In genomic region chr6:51379560-51380274, GRCm38 (mm10) we compare ENCODE assay signal across 8 mouse cellular contexts. TPM values are rescaled to one million over a fixed set of nuclear protein-coding genes. Genes with fewer than 3 reads are reported as not detected.
DNase-seq lines count a peak whose midpoint lies in the region; ATAC-seq lines count a peak whose summit lies in the region.

No protein-coding gene starts in this region.

- no peaks in the 10 kb centered on the region for H3K4me1 ChIP-seq in forebrain, embryonic 14.5 days (ENCODE audit: control insufficient read depth, insufficient read depth, low read length)
- H3K4me1 ChIP-seq in hindbrain, embryonic 10.5 days (replicated peaks): peaks cover 33% of the 10 kb centered on the region
- peaks cover 7% of the 10 kb centered on the region; the same call in 1 of the 2 replicates for H3K4me1 ChIP-seq in lung, embryonic 16.5 days (replicated peaks; ENCODE audit: control insufficient read depth, insufficient read depth, low read length)

- no peaks in the 10 kb centered on the region for H3K9me3 ChIP-seq in forebrain, embryonic 14.5 days (replicated peaks; ENCODE audit: control insufficient read depth, low read length)
- H3K9me3 ChIP-seq in hindbrain, embryonic 10.5 days: no peaks in the 10 kb centered on the region
- no peaks in the 10 kb centered on the region for H3K9me3 ChIP-seq in lung, embryonic 16.5 days (ENCODE audit: control insufficient read depth, low read length)

- peak overlapping the region; percentile 89 for H3K9ac ChIP-seq in forebrain, embryonic 14.5 days (ENCODE audit: low read length)
- H3K9ac ChIP-seq in lung, embryonic 16.5 days (ENCODE audit: low read length): peak overlapping the region; percentile 77

- H3K4me2 ChIP-seq in forebrain, embryonic 14.5 days (ENCODE audit: low read length): peak overlapping the region; percentile 61
- H3K4me2 ChIP-seq in lung, embryonic 16.5 days (ENCODE audit: low read depth, low read length): peak overlapping the region; percentile 71

- H3K27me3 ChIP-seq in forebrain, embryonic 14.5 days (replicated peaks; ENCODE audit: control insufficient read depth, insufficient read depth, low read length): no peaks in the 10 kb centered on the region
- 0 out of 2 replicates have a peak, but pooled peaks cover 10% of the 10 kb centered on the region for H3K27me3 ChIP-seq in hindbrain, embryonic 10.5 days (ENCODE audit: insufficient read depth, poor library complexity, severe bottlenecking)
- no peaks in the 10 kb centered on the region for H3K27me3 ChIP-seq in lung, embryonic 16.5 days (ENCODE audit: control insufficient read depth, insufficient read depth, low read depth, low read length)

- H3K36me3 ChIP-seq in forebrain, embryonic 14.5 days (ENCODE audit: control insufficient read depth, insufficient read depth, low read length): no peaks in the 10 kb centered on the region
- H3K36me3 ChIP-seq in hindbrain, embryonic 10.5 days: no peaks in the 10 kb centered on the region
- H3K36me3 ChIP-seq in lung, embryonic 16.5 days (ENCODE audit: control insufficient read depth, insufficient read depth, low read length): no peaks in the 10 kb centered on the region

- peak overlapping the region; percentile 97 for H3K27ac ChIP-seq in forebrain, embryonic 14.5 days (ENCODE audit: low read depth, low read length)
- peak overlapping the region; percentile 99 for H3K27ac ChIP-seq in hindbrain, embryonic 10.5 days
- H3K27ac ChIP-seq in lung, embryonic 16.5 days (ENCODE audit: low read length): peak overlapping the region; percentile 82

- H3K4me3 ChIP-seq in forebrain, embryonic 14.5 days (ENCODE audit: low read depth, low read length): peak overlapping the region; percentile 31
- peak overlapping the region; percentile 51 for H3K4me3 ChIP-seq in hindbrain, embryonic 10.5 days
- peak overlapping the region; percentile 53 for H3K4me3 ChIP-seq in lung, embryonic 16.5 days (ENCODE audit: low read length)

- ATAC-seq in forebrain, embryonic 14.5 days: peak; percentile 83
- ATAC-seq in lung, embryonic 16.5 days (ENCODE audit: low read depth): peak; percentile 70
- ATAC-seq in inflammation-experienced regulatory T-cells, adult 6 months: no peak

- peak; percentile 20 for DNase-seq in MN1 (ENCODE audit: low spot score)
- DNase-seq in c-Kit-positive CD71-positive TER-119-negative erythroid progenitor cells, embryonic 14.5 days (ENCODE audit: low read depth): peak; percentile 31
- peak; percentile 88 for DNase-seq in forebrain, embryonic 14.5 days (ENCODE audit: low spot score)
- peak; percentile 84 for DNase-seq in hindbrain, embryonic 10.5 days (ENCODE audit: low spot score)
- peak; percentile 46 for DNase-seq in layer of hippocampus, adult 9-11 months
- peak; percentile 51 for DNase-seq in retina, postnatal 7 days (ENCODE audit: low read depth, low spot score)

- WGBS in forebrain, embryonic 14.5 days: 6% methylated on average over 36 of the region's 36 CpGs
- 7% methylated on average over 36 of the region's 36 CpGs for WGBS in hindbrain, embryonic 10.5 days
- 3% methylated on average over 36 of the region's 36 CpGs for WGBS in lung, embryonic 16.5 days

RNA-seq across cellular contexts. Expression of gene Nfe2l3, which starts 52.8 kb away (rescaled TPM):
- polyA plus RNA-seq in forebrain, embryonic 14.5 days (2014; fragmentation: Nextera tagmentation; extraction: Ambion mirVana): 10.8 and 14.3 TPM in 2 replicates
- polyA plus RNA-seq in hindbrain, embryonic 10.5 days (2016; fragmentation: Nextera tagmentation; extraction: Ambion mirVana): 1.6 and 2.1 TPM in 2 replicates
- polyA plus RNA-seq in lung, embryonic 16.5 days (2015; fragmentation: Nextera tagmentation; extraction: Ambion mirVana): 1.7 TPM in 2 replicates
- polyA plus RNA-seq in inflammation-experienced regulatory T-cells, adult 6 months (2017; shearing (Covaris generic)): under 1 TPM; 0.54 to 0.87 (median 0.55) TPM

Comparison
In these comparisons a context has a peak if more than half of its experiments do, and no peak if none do; other contexts are left out.
1. DNase-seq: peak in every context shown above with its lines; median percentile 88 in forebrain, embryonic 14.5 days; 84 in hindbrain, embryonic 10.5 days; 51 in retina, postnatal 7 days; 46 in layer of hippocampus, adult 9-11 months; 31 in c-Kit-positive CD71-positive TER-119-negative erythroid progenitor cells, embryonic 14.5 days; 20 in MN1.